Mouse (Mus musculus): Measurements from ENCODE around the gene Tfpt.

- TF ChIP-seq CTCF (IDR thresholded peaks at IDR 0.05; ENCODE audit: control insufficient read depth, insufficient read depth, low read length): no peak
- TF ChIP-seq POLR2A (IDR thresholded peaks at IDR 0.05; ENCODE audit: borderline replicate concordance, control insufficient read depth, low read depth, low read length): no peak; the same call in 1 of the 2 replicates
Observed at GRCm38 (mm10) chr7:3645488-3646025, 15.8 kb upstream of the Tfpt start.
